Mouse (Mus musculus) cortical plate, adult 2 months (tissue): ENCODE results near the gene Hoxa5.

Experiments
- CTCF ChIP-seq: fragments of 200-500 bp; IDR thresholded peaks from 2 replicates; pipeline ENCODE4 v1.5.1; 2011; ENCODE audit warnings: mild to moderate bottlenecking, control low read depth, low read length; ENCODE audit not compliant: insufficient read depth; ENCODE audit errors: extremely low read depth
- POLR2A ChIP-seq: fragments of 200-500 bp; IDR thresholded peaks from 2 replicates; pipeline ENCODE4 v1.6.1; 2011; ENCODE audit warnings: mild to moderate bottlenecking, low read length, control low read depth; ENCODE audit not compliant: insufficient read depth; ENCODE audit errors: extremely low read depth

GRCm38 (mm10) chr6:52228475-52229465, 24.4 kb upstream of the Hoxa5 start:
- TF ChIP-seq CTCF (no peak), POLR2A (no peak)
